Mouse (Mus musculus): ENCODE measurements around the gene Snip1. TPM values are rescaled to one million over a fixed set of nuclear protein-coding genes. Genes with fewer than 3 reads are reported as not detected.

The Snip1 gene
- 16.1 and 19.6 TPM in 2 replicates for polyA plus RNA-seq (2015; fragmentation: Nextera tagmentation; extraction: Ambion mirVana)

DNA sequence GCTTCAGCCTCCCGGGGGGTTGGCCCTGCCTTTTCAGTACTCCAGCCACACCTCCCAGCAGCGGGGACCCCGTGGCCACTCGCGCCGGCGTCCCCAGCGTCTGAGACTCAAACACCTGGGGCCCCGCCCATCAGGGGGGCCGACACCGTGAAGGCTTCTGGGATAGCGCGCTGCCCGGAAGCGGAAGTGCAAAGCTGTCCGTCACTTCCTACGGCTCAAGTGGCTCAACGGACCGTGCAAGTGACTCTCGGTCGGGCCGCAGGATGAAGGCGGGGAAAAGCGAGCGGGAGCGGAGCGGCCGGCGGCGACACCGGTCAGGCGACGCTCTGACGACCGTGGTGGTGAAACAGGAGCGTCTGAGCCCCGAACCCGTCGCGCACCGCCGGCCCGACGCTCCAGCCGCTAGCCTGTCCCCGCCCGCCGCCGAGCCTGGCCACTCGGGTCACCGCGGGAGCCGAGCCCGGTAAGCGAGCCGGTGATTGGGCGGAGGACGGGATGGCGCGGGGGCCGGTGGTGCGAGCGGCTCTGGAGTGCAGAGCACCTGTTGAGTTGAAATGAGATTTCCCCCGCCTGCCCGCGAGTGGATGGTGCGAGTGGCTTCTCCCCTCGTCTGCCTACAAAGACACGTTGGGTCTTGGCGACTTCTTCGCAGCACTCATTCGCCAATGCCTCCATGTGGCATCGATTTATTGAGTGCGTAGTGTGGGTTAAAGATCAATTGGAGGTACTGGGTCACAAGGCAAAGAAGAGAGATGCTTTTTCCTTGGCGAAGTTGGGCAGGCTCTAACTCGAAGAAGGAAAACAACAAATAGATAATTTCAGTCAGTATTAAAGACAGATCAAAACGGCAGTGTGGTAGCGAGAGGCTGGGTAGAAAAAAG lies at the start of gene Snip1:
Snip1 (plus strand) TSS at position 183 of the 881 bp plus-strand sequence.
- WGBS (ENCODE audit: insufficient replicate concordance): under 1% methylated on average over 78 of the region's 78 CpGs
- Histone ChIP-seq H3K27ac (peak within 1 kb of the TSS; percentile 66), H3K9ac (peak within 1 kb of the TSS; percentile 93), H3K4me3 (replicated peaks) (peak within 1 kb of the TSS; percentile 93), H3K4me2 (peak within 1 kb of the TSS; percentile 92), H3K27me3 (peaks cover 13% of the 10 kb centered on the region), H3K9me3 (replicated peaks) (no peaks in the 10 kb centered on the region), H3K4me1 (replicated peaks) (peaks cover 26% of the 10 kb centered on the region), H3K36me3 (peaks cover 40% of the 10 kb centered on the region)
- DNase-seq (peak; percentile 89), ATAC-seq (ENCODE audit: low read depth) (peak; percentile 95)

DNA sequence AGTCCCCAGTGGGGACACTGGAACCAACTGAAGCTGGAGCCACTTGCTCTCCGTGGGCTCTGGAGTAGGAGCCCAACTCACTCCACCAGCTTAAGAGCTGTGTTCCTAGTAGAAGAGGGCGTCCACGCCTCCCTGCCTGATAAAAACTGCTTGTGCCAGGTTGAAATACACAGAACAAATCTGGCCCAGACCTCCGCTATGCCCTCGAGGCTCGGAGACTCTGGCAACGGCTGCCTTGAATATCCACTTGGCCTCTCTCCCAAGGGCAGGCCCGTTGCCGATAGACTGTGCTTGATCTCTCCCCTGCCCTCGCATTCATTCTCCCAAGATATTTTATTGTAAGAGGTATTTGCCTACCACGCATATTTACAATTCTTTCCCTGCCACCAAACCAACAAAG lies 49.0 kb upstream of the Snip1 start:
- H3K4me1 ChIP-seq (replicated peaks): no peaks in the 10 kb centered on the region
- DNase-seq: no peak
- WGBS (ENCODE audit: insufficient replicate concordance): 71% methylated on average over 11 of the region's 11 CpGs

DNA sequence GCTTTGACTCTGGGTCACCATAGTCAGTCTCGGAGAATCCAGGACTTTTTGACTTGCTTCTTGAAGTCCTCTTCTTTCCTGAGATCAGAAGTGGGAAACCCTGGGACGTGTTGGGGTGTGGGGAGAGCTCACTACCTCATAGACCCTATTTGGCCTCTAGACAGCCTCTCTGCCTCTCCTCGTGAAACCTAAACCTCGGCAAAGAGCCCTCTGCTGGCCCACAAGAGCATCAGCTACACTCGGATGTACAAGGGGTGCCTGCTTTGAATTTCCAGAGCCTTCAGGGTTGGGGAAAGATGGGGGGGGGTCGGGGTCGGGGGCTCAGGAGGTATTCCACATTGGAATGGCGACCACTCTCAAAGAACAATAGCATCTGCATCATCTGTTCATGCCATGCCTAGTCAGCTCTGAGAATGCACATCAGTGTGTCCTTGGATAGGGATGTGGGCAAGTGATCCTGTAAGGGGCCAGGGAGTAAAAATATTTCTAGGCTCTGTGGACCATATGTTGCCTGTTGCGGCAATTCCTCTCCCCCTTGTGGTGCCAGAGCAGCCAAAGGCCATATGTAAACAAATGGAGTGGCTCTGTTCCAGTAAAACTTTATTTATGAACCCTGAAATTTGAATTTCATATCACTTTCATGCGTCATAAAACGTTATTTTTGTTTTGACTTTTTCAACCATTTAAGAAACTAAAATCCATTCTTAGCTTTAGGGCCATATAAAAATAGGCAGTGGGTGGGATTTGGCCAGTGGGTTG lies 45.5 kb upstream of the Snip1 start:
- Histone ChIP-seq H3K27me3 (peaks cover 29% of the 10 kb centered on the region), H3K4me2 (no peak overlapping the region), H3K4me1 (replicated peaks) (no peaks in the 10 kb centered on the region), H3K9ac (no peak overlapping the region), H3K36me3 (no peaks in the 10 kb centered on the region), H3K9me3 (replicated peaks) (no peaks in the 10 kb centered on the region), H3K4me3 (replicated peaks) (no peak overlapping the region), H3K27ac (no peak overlapping the region)
- no peak for DNase-seq
- WGBS (ENCODE audit: insufficient replicate concordance): 30% methylated on average over 11 of the region's 11 CpGs
- no peak for ATAC-seq (ENCODE audit: low read depth)

More for the DNA sequence above, 49.0 kb upstream of the Snip1 start:
- Histone ChIP-seq H3K4me3 (replicated peaks) (no peak overlapping the region), H3K9me3 (replicated peaks) (no peaks in the 10 kb centered on the region), H3K36me3 (no peaks in the 10 kb centered on the region), H3K27ac (no peak overlapping the region), H3K4me2 (no peak overlapping the region), H3K9ac (no peak overlapping the region), H3K27me3 (peaks cover 31% of the 10 kb centered on the region)
- ATAC-seq (ENCODE audit: low read depth): no peak

DNA sequence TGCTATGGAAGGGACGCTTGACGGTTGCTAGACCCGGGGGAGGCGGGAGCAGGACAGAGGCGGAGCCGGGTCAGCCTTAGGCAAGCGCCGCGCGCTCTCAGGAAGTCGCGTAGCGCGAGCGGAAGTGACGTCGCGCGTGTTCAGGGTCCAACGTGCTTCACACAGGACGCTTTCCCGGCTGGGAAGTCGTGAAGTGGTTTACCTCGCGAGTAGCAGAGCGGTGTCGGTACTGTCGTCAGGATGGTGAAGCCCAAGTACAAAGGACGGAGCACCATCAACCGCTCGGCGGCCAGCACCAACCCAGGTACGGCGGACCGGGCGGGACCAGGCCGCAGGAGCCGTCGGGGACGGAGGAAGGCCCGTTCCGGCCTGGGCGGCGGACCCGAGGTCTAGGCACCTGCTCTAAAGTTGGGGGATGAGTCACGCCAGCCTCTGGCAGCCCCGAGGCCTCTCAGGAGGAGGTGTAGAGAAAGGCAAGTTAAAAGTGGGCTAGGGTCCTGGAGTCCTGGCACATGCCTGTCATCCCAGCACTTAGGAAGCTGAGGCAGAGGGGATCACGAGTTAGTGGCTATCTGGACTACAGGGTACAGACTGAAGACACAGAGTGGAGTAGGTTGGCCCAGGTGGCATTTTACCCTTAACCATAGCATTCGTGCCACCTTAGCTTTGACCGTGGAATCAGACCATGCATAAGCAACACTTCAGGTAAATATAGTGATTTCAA lies 36.4 kb upstream of the Snip1 start:
- Histone ChIP-seq H3K4me3 (replicated peaks) (peak overlapping the region; percentile 93), H3K36me3 (peaks cover 26% of the 10 kb centered on the region), H3K27me3 (peaks cover 27% of the 10 kb centered on the region), H3K27ac (peak overlapping the region; percentile 53), H3K4me1 (replicated peaks) (peaks cover 39% of the 10 kb centered on the region), H3K4me2 (peak overlapping the region; percentile 92), H3K9me3 (replicated peaks) (no peaks in the 10 kb centered on the region), H3K9ac (peak overlapping the region; percentile 90)
- DNase-seq (peak; percentile 85), ATAC-seq (ENCODE audit: low read depth) (peak; percentile 99)
- under 1% methylated on average over 50 of the region's 50 CpGs for WGBS (ENCODE audit: insufficient replicate concordance)

DNA sequence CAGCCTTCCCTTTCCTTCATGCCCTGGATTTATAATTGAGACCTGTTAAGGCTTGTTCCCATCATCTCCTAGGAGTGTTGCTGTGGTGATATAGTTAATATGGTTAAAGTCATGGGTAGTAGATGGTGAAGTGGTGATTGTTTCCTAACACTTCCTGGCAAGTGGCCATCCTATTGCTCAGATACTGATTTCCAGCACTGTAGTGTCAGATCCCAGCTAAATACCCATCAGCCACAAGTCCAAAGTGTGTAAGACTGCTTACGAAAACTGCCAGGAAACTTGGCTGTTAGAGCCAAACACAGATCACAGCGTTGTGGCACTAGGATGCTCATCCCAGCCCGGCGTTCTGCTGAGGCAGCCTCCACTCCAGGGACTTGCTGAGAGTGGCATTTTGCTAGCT lies 32.1 kb upstream of the Snip1 start:
- Histone ChIP-seq H3K27me3 (no peaks in the 10 kb centered on the region), H3K4me2 (no peak overlapping the region), H3K36me3 (peaks cover 55% of the 10 kb centered on the region), H3K9ac (no peak overlapping the region), H3K27ac (no peak overlapping the region), H3K9me3 (replicated peaks) (no peaks in the 10 kb centered on the region), H3K4me1 (replicated peaks) (peaks cover 66% of the 10 kb centered on the region), H3K4me3 (replicated peaks) (no peak overlapping the region)
- WGBS (ENCODE audit: insufficient replicate concordance): 87% methylated on average over 4 of the region's 4 CpGs
- no peak for ATAC-seq (ENCODE audit: low read depth)
- DNase-seq: no peak

DNA sequence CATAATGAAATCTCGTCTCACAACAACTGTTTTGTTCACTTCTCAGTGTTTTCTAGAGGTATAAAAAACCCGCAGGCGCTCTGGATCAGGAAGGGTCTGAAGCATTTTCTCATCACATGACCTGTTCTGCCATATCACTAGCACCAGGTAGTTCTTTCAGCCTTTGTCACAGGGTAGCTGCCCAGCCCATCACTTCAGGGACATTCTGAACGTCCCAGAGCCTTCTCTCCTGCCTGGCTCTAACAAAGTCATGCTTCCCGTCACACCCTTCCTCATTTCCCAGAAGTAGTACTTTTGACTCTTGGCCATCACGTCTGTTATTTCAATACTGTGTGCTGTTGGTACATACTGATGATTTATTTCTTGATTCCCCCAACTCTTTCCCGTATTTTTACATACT lies 22.0 kb upstream of the Snip1 start:
- H3K9ac ChIP-seq: no peak overlapping the region
- peaks cover 94% of the 10 kb centered on the region for H3K36me3 ChIP-seq
- H3K27ac ChIP-seq: no peak overlapping the region

DNA sequence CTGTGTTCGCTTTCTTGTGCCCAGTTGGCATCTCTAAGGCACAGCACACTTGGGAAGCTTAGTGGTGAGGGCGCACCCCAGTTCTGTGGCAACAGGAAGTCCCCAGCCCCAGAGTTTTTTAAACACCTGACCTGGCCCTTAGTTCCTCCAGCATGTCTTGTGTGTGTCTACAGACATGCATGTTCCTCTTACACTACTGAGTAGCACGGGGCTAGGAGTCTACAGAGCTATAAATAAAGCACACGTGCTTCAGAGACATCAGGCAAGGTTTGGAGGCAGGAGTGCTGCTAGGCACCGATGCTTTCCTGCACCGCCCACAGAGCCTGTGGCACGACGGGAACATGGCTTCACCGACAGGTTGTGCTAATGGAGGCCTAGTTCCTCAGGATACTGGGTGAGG lies 11.1 kb upstream of the Snip1 start:
- DNase-seq (no peak), ATAC-seq (ENCODE audit: low read depth) (no peak; the same call in 1 of the 2 replicates)
- peaks cover 61% of the 10 kb centered on the region for H3K36me3 ChIP-seq
- no peaks in the 10 kb centered on the region for H3K9me3 ChIP-seq (replicated peaks)
- no peak overlapping the region for H3K27ac ChIP-seq
- 78% methylated on average over 9 of the region's 9 CpGs for WGBS (ENCODE audit: insufficient replicate concordance)
- H3K4me2 ChIP-seq: no peak overlapping the region
- peaks cover 18% of the 10 kb centered on the region for H3K4me1 ChIP-seq (replicated peaks)
- H3K4me3 ChIP-seq (replicated peaks): no peak overlapping the region
- H3K27me3 ChIP-seq: no peaks in the 10 kb centered on the region
- H3K9ac ChIP-seq: no peak overlapping the region

More for the DNA sequence above, 22.0 kb upstream of the Snip1 start:
- no peak overlapping the region for H3K4me3 ChIP-seq (replicated peaks)
- H3K9me3 ChIP-seq (replicated peaks): no peaks in the 10 kb centered on the region
- ATAC-seq (ENCODE audit: low read depth): no peak
- H3K4me2 ChIP-seq: no peak overlapping the region
- H3K4me1 ChIP-seq (replicated peaks): peaks cover 7% of the 10 kb centered on the region
- no peak for DNase-seq
- 81% methylated on average over 7 of the region's 7 CpGs for WGBS (ENCODE audit: insufficient replicate concordance)
- H3K27me3 ChIP-seq: no peaks in the 10 kb centered on the region

DNA sequence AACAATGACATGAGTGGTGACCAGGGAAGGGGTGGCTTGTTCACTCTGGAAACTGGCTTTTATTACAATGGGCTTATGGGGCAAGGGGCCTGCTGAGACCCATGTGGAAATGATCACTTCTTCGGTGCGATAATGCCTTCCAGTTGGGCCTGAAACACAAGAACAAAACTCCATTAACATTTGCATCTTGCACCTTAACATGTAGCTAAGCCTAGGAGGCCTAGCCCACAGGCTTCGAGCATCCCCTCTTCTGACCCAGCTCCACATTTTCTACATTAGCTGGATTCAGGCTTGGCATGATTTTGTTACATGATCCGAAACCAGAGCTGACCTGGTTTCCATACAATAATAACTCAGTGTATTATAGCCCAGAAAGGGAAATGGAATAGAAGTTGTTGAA lies 10.0 kb upstream of the Snip1 start:
- Histone ChIP-seq H3K36me3 (peaks cover 50% of the 10 kb centered on the region), H3K27ac (no peak overlapping the region), H3K4me1 (replicated peaks) (peaks cover 18% of the 10 kb centered on the region), H3K4me2 (no peak overlapping the region), H3K9me3 (replicated peaks) (no peaks in the 10 kb centered on the region), H3K27me3 (no peaks in the 10 kb centered on the region), H3K4me3 (replicated peaks) (no peak overlapping the region), H3K9ac (no peak overlapping the region)
- ATAC-seq (ENCODE audit: low read depth) (no peak), DNase-seq (no peak)
- 79% methylated on average over 4 of the region's 4 CpGs for WGBS (ENCODE audit: insufficient replicate concordance)

DNA sequence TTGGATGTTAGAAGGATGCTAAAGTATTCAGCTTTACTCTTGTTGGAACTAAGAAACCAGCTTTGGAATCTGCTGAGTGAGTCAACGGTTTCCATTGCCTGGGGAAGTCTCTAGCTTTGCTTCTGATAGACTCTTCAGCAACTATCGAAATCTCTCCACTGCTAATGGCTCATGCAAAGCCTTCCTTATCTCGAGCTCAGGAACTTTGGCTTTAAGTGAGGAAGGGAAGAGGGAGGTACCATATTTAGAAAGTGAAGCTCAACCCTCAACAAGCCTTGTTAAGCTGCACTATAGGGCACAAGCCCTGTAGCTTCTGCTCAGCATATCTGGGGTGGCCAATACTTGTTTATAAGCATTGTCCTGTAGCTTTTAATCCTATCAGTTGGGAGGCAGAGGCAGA lies 9.2 kb upstream of the Snip1 start:
- DNase-seq: no peak
- Histone ChIP-seq H3K27ac (no peak overlapping the region), H3K4me2 (no peak overlapping the region), H3K4me1 (replicated peaks) (peaks cover 18% of the 10 kb centered on the region), H3K9me3 (replicated peaks) (no peaks in the 10 kb centered on the region), H3K4me3 (replicated peaks) (no peak overlapping the region), H3K9ac (no peak overlapping the region), H3K27me3 (no peaks in the 10 kb centered on the region), H3K36me3 (peaks cover 43% of the 10 kb centered on the region)
- no peak for ATAC-seq (ENCODE audit: low read depth)
- 19% methylated on average over 3 of the region's 3 CpGs for WGBS (ENCODE audit: insufficient replicate concordance)

DNA sequence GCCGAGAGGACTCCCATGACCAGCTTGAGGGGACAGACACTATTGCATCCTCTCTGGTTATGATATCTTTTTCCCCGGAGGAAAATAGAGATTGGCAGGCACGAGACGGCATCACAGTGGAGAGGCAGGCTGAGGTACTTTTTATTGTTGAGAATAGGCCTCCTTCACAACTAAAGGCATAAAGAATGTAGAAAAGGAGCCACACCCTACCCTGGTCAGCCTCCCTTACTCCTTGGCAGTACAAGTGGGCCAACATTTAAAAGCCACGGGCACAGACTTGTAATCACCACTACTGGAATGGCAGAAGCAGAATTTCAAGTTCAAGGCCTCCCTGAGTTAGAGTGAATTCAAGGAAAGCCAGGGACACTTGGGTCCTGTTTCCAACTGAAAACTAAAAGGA lies 8.4 kb upstream of the Snip1 start:
- no peaks in the 10 kb centered on the region for H3K27me3 ChIP-seq
- 58% methylated on average over 5 of the region's 5 CpGs for WGBS (ENCODE audit: insufficient replicate concordance)
- H3K27ac ChIP-seq: no peak overlapping the region
- no peak for ATAC-seq (ENCODE audit: low read depth)
- no peak for DNase-seq
- peaks cover 18% of the 10 kb centered on the region for H3K4me1 ChIP-seq (replicated peaks)
- H3K9ac ChIP-seq: no peak overlapping the region
- no peaks in the 10 kb centered on the region for H3K9me3 ChIP-seq (replicated peaks)
- H3K4me3 ChIP-seq (replicated peaks): no peak overlapping the region
- no peak overlapping the region for H3K4me2 ChIP-seq
- H3K36me3 ChIP-seq: peaks cover 35% of the 10 kb centered on the region

DNA sequence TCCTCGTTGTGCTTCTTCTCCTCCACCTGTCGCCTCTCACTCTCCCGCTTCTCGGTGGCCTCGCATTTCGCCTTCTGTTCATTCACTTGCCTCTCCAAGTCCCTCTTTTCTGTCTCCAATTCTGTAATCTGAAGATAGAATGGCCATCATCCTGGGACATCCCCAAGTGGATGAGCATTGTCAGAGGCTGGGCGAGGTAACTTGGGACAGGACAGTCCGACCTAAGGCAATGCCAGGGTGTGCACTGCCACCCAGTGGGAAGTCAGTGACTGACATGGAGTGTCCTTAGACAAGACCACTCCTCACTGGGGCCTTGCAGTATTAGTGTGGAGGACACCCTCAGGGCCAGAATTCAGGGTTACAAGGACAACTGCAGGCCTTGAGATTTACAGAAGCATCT lies 7.4 kb upstream of the Snip1 start:
- Histone ChIP-seq H3K4me2 (peak overlapping the region; percentile 36; the same call in 1 of the 2 replicates), H3K4me1 (replicated peaks) (peaks cover 18% of the 10 kb centered on the region), H3K27me3 (peaks cover 5% of the 10 kb centered on the region; the same call in 1 of the 2 replicates), H3K4me3 (replicated peaks) (no peak overlapping the region), H3K9ac (no peak overlapping the region), H3K27ac (no peak overlapping the region), H3K36me3 (peaks cover 25% of the 10 kb centered on the region), H3K9me3 (replicated peaks) (no peaks in the 10 kb centered on the region)
- ATAC-seq (ENCODE audit: low read depth) (0 out of 2 replicates have a peak, but pooled peaks have one; percentile 62), DNase-seq (peak; percentile 31)
- 7% methylated on average over 8 of the region's 8 CpGs for WGBS (ENCODE audit: insufficient replicate concordance)

Data from liver, embryonic 13.5 days (tissue).